Mouse (Mus musculus) kidney, embryonic 14.5 days (tissue): ENCODE data around the gene Slc27a5. TPM values are rescaled to one million over a fixed set of nuclear protein-coding genes. Genes with fewer than 3 reads are reported as not detected.
A peak's percentile ranks its signal among the peaks of the same experiment; 100 is the strongest.

Experiments used
- ATAC-seq: fragments of 200-750 bp; cut with Nextera tagmentation; 2 replicates; pipeline ENCODE4 v1.8.0; 2017; ENCODE audit warnings: moderate number of reproducible peaks, mild to moderate bottlenecking, moderate TSS enrichment, moderate library complexity; ENCODE audit not compliant: low FRiP score, low TSS enrichment
- H3K27ac ChIP-seq: fragments of 300-500 bp; sonication (generic); 2 replicates; pipeline ENCODE4 v1.5.1; 2014; ENCODE audit warnings: low read depth, mild to moderate bottlenecking, low read length, moderate library complexity, mixed read lengths
- H3K27me3 ChIP-seq: fragments of 300-500 bp; sonication (generic); 2 replicates; pipeline ENCODE4 v1.6.1; 2014; ENCODE audit warnings: mild to moderate bottlenecking, low read length; ENCODE audit not compliant: control insufficient read depth, insufficient read depth
- H3K36me3 ChIP-seq: fragments of 300-500 bp; sonication (generic); 2 replicates; pipeline ENCODE4 v1.6.1; 2014; ENCODE audit warnings: low read length, mixed read lengths; ENCODE audit not compliant: control insufficient read depth, insufficient read depth
- H3K4me1 ChIP-seq: fragments of 300-500 bp; sonication (generic); 2 replicates; pipeline ENCODE4 v1.6.1; 2014; ENCODE audit warnings: low read length, mixed read lengths; ENCODE audit not compliant: control insufficient read depth, insufficient read depth
- H3K4me2 ChIP-seq: fragments of 300-500 bp; sonication (generic); replicated peaks from 2 replicates; pipeline ENCODE4 v1.6.1; 2014; ENCODE audit warnings: low read depth, mild to moderate bottlenecking, low read length
- H3K4me3 ChIP-seq: fragments of 300-500 bp; sonication (generic); 2 replicates; pipeline ENCODE4 v1.5.1; 2014; ENCODE audit warnings: mild to moderate bottlenecking, low read length
- H3K9ac ChIP-seq: fragments of 300-500 bp; sonication (generic); 2 replicates; pipeline ENCODE4 v1.6.1; 2014; ENCODE audit warnings: low read depth, mild to moderate bottlenecking, low read length, moderate library complexity
- H3K9me3 ChIP-seq: fragments of 300-500 bp; sonication (generic); 2 replicates; pipeline ENCODE4 v1.6.1; 2016; ENCODE audit warnings: low read length; ENCODE audit not compliant: control insufficient read depth
- WGBS: fragments of 180-500 bp; shearing (Covaris S2); extraction: QIAGEN DNeasy Blood & Tissue Kit; methylation state at CpG from one replicate; pipeline ENCODE4 v1.1.7; 2014; 5-methylcytosine and 5-hydroxymethylcytosine counted together
- polyA plus RNA-seq: library from polyadenylated mRNA; unstranded; fragments of >200 nt; fragmentation: Nextera tagmentation; extraction: Ambion mirVana; gene quantifications from 2 replicates; pipeline ENCODE4 v1.2.1, GENCODE M21; 2014

Slc27a5 gene
- polyA plus RNA-seq, result not detected in 2 replicates

- Histone ChIP-seq H3K36me3 (no peaks in the 10 kb centered on the region), H3K9me3 (no peaks in the 10 kb centered on the region), H3K27ac (no peak within 1 kb of the TSS), H3K4me3 (no peak within 1 kb of the TSS), H3K9ac (no peak within 1 kb of the TSS), H3K27me3 (no peaks in the 10 kb centered on the region), H3K4me2 (no peak within 1 kb of the TSS), H3K4me1 (no peaks in the 10 kb centered on the region)
- 76% methylated on average over 5 of the region's 5 CpGs for WGBS
- no peak for ATAC-seq
These were observed at the start of gene Slc27a5 for GRCm38 (mm10) chr7:12998053-12998452. Gene Slc27a5, minus strand, starts transcription at chr7:12998192.

- peak; percentile 59 for ATAC-seq
- H3K4me3 ChIP-seq, result no peak overlapping the region
- H3K27me3 ChIP-seq, result peaks cover 32% of the 10 kb centered on the region
- 2% methylated on average over 2 of the region's 2 CpGs for WGBS
- no peak overlapping the region for H3K4me2 ChIP-seq
- H3K9me3 ChIP-seq, result peaks cover 5% of the 10 kb centered on the region; the same call in 1 of the 2 replicates
- H3K36me3 ChIP-seq, result no peaks in the 10 kb centered on the region
- H3K27ac ChIP-seq, result no peak overlapping the region
- peaks cover 13% of the 10 kb centered on the region; the same call in 1 of the 2 replicates for H3K4me1 ChIP-seq
- no peak overlapping the region for H3K9ac ChIP-seq
These were observed 48.1 kb upstream of the Slc27a5 start for GRCm38 (mm10) chr7:13046084-13046483.

GRCm38 (mm10) chr7:13044254-13044625 is 46.2 kb upstream of the Slc27a5 start:
- H3K4me1 ChIP-seq, result peaks cover 13% of the 10 kb centered on the region; the same call in 1 of the 2 replicates
- H3K27me3 ChIP-seq, result peaks cover 32% of the 10 kb centered on the region
- WGBS, result 2% methylated on average over 23 of the region's 23 CpGs
- no peak overlapping the region for H3K27ac ChIP-seq
- peak overlapping the region; percentile 95 for H3K4me2 ChIP-seq
- ATAC-seq, result peak; percentile 5; the same call in 1 of the 2 replicates
- no peaks in the 10 kb centered on the region for H3K36me3 ChIP-seq
- peak overlapping the region; percentile 48 for H3K4me3 ChIP-seq
- H3K9me3 ChIP-seq, result peaks cover 5% of the 10 kb centered on the region; the same call in 1 of the 2 replicates
- peak overlapping the region; percentile 77 for H3K9ac ChIP-seq

- peak; percentile 54 for ATAC-seq
- Histone ChIP-seq H3K36me3 (no peaks in the 10 kb centered on the region), H3K9me3 (peaks cover 5% of the 10 kb centered on the region; the same call in 1 of the 2 replicates), H3K4me2 (peak overlapping the region; percentile 95), H3K4me1 (peaks cover 16% of the 10 kb centered on the region; the same call in 1 of the 2 replicates), H3K27ac (no peak overlapping the region), H3K9ac (peak overlapping the region; percentile 77), H3K27me3 (peaks cover 32% of the 10 kb centered on the region), H3K4me3 (peak overlapping the region; percentile 48)
- 5% methylated on average over 88 of the region's 88 CpGs for WGBS
These were observed 45.7 kb upstream of the Slc27a5 start for GRCm38 (mm10) chr7:13043445-13044253.

- no peak overlapping the region for H3K27ac ChIP-seq
- peaks cover 32% of the 10 kb centered on the region for H3K27me3 ChIP-seq
- peaks cover 17% of the 10 kb centered on the region; the same call in 1 of the 2 replicates for H3K4me1 ChIP-seq
- peaks cover 5% of the 10 kb centered on the region; the same call in 1 of the 2 replicates for H3K9me3 ChIP-seq
- H3K4me2 ChIP-seq, result peak overlapping the region; percentile 95
- 0 out of 2 replicates have a peak overlapping the region, but pooled peaks have one; percentile 77 for H3K9ac ChIP-seq
- 44% methylated on average over 16 of the region's 16 CpGs for WGBS
- no peak for ATAC-seq
- no peaks in the 10 kb centered on the region for H3K36me3 ChIP-seq
- H3K4me3 ChIP-seq, result peak overlapping the region; percentile 48
These were observed 45.1 kb upstream of the Slc27a5 start for GRCm38 (mm10) chr7:13043120-13043444.

GRCm38 (mm10) chr7:13042511-13042910 is 44.5 kb upstream of the Slc27a5 start:
- Histone ChIP-seq H3K27ac (no peak overlapping the region), H3K4me1 (peaks cover 17% of the 10 kb centered on the region; the same call in 1 of the 2 replicates), H3K27me3 (peaks cover 32% of the 10 kb centered on the region), H3K36me3 (no peaks in the 10 kb centered on the region), H3K4me2 (no peak overlapping the region), H3K9me3 (peaks cover 5% of the 10 kb centered on the region; the same call in 1 of the 2 replicates), H3K4me3 (no peak overlapping the region), H3K9ac (no peak overlapping the region)
- no peak for ATAC-seq
- 78% methylated on average over 6 of the region's 6 CpGs for WGBS

- Histone ChIP-seq H3K9me3 (peaks cover 5% of the 10 kb centered on the region; the same call in 1 of the 2 replicates), H3K4me2 (no peak overlapping the region), H3K27me3 (peaks cover 32% of the 10 kb centered on the region), H3K9ac (no peak overlapping the region), H3K4me3 (no peak overlapping the region), H3K4me1 (peaks cover 23% of the 10 kb centered on the region), H3K27ac (no peak overlapping the region), H3K36me3 (peaks cover 2% of the 10 kb centered on the region)
- no peak for ATAC-seq
- WGBS, result 55% methylated on average over 1 of the region's 1 CpGs
These were observed 43.3 kb upstream of the Slc27a5 start for GRCm38 (mm10) chr7:13041256-13041655.

- H3K9ac ChIP-seq, result peak overlapping the region; percentile 95; the same call in 1 of the 2 replicates
- H3K27ac ChIP-seq, result no peak overlapping the region
- 85% methylated on average over 1 of the region's 1 CpGs for WGBS
These were observed 41.2 kb upstream of the Slc27a5 start for GRCm38 (mm10) chr7:13039181-13039580.

More at GRCm38 (mm10) chr7:13039181-13039580, 41.2 kb upstream of the Slc27a5 start:
- Histone ChIP-seq H3K4me3 (peak overlapping the region; percentile 82; the same call in 1 of the 2 replicates), H3K4me1 (peaks cover 23% of the 10 kb centered on the region), H3K9me3 (peaks cover 5% of the 10 kb centered on the region; the same call in 1 of the 2 replicates), H3K36me3 (peaks cover 17% of the 10 kb centered on the region), H3K27me3 (peaks cover 21% of the 10 kb centered on the region), H3K4me2 (peak overlapping the region; percentile 85)
- no peak for ATAC-seq
